Mouse (Mus musculus): Measurements from ENCODE around the gene Pmm2.
A peak's percentile ranks its signal among the peaks of the same experiment; 100 is the strongest.

The Pmm2 gene

GRCm38 (mm10) chr16:8637217-8638051 lies at the start of gene Pmm2, which contains the start of gene Tmem186:
Gene Pmm2, plus strand, starts transcription at chr16:8637674.
Gene Tmem186, minus strand, starts transcription at chr16:8637712.
- peak; percentile 95 for DNase-seq (ENCODE audit: low read depth)

DNA sequence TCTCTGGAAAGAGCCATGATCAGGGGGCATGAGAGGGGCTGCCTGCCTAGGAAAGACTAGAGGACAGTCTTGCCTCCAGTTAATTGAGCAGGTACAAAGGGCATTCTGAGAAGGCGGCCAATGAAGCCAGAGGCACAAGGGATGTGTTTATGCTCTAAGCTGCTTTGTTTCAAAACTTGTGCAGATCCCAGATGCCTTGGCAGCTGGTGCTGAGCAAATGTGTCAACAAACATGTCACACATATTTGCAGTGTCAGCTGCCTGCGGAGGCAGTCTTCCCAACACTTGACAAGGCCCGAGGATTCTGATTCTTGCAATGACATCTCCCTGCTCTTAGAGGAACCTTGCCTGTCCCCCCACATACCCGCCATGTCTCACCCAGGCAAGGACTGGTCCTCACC lies 42.1 kb upstream of the Pmm2 start:
- no peak for DNase-seq (ENCODE audit: low read depth)

DNA sequence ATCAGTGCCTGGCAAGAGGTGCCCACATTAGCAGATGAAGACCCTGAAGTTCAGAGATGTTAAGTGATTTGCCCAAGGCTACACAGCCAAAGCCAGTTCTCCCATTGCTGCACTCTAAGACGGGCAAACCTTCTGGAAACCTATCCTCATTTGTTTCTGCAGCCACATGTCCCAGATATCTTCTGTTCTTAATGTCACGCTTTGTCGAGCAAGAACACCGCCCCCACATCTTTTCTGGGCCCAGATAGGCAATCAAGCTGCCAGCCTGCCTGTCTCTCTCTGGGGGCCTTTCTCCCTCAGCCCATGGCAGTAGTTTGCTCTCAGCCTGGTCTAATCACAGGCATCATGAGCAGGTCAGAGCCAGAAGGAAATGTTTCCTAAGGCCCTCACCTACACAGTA lies 41.1 kb upstream of the Pmm2 start:
- no peak for DNase-seq (ENCODE audit: low read depth)

GRCm38 (mm10) chr16:8597516-8597915 lies 40.0 kb upstream of the Pmm2 start:
- no peak for DNase-seq (ENCODE audit: low read depth)

DNA sequence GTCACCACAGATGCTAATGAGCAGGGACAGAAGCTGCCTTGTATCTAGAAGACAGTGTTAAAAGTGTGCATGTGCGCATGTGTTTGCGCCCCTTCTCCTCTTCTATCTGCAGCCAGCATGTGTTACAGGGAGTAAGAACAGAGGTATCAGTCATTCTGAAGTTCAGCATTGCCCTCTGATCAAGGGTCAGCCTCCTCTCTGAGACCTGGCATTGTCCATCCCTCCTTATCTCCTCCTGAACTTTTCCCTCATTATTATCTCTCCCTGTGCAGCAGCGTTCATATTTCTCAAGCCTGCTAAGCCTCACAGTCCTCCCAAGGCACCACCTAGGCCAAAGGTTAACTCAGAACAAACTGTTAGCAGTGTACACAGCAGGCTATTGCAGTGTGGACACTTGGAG lies 33.7 kb upstream of the Pmm2 start:
- no peak for DNase-seq (ENCODE audit: low read depth)

DNA sequence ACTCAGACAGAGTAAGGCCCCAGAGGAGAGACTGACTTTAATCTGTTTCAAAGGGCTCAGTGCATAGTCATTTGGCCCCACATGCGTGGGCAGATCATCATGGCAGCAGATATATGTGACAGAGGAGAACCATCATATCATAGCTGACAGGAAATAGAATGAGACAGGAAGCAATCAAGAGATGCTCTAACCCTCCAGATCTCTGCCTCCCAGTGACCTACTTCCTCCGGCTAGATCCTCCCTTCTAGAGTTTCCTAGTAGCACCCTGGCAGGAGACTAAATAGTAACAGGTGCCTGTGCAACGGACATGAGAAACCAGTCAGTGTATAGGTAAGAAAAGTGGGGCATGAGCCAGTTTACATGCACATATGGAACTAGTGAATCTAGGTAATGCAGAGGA lies 27.1 kb upstream of the Pmm2 start:
- peak; percentile 43 for DNase-seq (ENCODE audit: low read depth)

DNA sequence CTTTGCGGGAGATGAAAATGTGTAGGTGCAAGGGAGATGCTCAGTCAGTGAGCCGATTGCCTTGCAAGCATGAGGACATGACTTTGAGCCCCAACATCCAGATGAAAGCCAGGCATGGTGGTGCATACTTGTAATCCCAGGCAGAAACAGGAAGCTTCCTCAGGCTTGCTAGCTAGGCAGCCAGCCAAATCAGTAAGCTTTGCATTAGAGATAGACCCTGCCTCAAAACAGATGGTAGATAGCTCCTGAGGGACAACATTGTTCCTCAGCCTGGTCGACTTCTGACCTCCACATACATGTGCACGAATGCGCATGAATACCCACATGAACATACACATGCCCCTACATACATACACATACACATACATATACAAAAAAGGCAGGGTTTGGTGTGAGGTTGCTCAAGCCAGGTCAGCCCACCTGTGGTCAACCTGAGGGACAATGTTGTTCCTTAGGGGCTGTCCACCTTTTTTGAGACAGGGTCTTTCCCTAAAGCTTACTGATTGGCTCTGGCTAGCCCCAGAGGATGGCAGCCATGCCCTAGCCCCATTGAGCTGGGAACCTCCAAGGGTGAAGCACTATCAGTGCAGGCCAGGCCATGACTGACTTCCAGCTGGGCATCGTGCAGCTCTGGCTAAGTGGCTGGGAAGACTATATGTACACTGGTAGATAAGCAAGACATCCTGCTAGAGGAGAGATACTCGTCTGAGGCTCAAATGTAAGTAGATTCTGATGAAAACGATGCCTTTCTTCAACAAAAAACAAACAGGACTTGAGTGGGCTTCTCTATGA lies 25.1 kb upstream of the Pmm2 start:
- DNase-seq (ENCODE audit: low read depth): no peak

DNA sequence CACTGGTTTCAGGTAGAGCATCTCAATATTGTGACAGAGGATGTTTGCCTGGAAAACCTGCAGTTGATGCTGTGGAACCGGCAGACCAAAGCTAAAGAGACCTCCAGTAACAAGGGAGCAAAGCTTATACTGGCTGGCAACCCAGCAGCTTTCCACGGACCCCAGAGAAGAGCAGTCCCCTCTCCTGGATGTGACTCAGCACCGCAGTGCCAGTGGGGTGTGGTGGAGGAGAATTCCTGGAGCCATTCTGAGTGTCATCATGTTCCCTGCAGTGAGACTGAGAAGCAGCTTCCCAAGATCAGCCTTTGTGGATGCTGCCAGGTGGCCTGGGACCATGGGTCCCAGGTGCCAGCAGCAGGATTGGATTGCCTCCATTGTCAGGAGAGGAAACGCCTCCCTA lies 24.4 kb upstream of the Pmm2 start:
- DNase-seq (ENCODE audit: low read depth): no peak

DNA sequence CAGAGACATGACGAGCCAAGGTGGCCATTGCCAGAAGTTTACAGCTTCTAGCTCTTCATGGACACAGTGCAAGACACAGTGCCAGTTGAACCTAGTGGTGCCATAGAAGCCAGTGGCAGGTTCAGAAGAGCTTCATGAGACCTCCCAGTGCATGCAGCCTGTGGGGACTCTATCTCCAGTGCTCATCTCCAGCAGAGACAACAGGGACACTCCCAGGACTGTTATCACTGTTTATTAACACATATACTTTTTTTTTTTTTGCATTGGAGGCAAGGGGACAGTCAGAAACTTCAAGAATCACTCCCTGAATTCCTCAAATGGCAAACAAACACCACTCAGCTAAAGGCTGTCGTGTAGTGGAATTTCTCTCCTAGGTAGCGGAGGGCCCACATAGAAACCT lies 24.0 kb upstream of the Pmm2 start:
- DNase-seq (ENCODE audit: low read depth): no peak

GRCm38 (mm10) chr16:8619659-8620314 lies 17.7 kb upstream of the Pmm2 start:
- DNase-seq (ENCODE audit: low read depth): no peak

DNA sequence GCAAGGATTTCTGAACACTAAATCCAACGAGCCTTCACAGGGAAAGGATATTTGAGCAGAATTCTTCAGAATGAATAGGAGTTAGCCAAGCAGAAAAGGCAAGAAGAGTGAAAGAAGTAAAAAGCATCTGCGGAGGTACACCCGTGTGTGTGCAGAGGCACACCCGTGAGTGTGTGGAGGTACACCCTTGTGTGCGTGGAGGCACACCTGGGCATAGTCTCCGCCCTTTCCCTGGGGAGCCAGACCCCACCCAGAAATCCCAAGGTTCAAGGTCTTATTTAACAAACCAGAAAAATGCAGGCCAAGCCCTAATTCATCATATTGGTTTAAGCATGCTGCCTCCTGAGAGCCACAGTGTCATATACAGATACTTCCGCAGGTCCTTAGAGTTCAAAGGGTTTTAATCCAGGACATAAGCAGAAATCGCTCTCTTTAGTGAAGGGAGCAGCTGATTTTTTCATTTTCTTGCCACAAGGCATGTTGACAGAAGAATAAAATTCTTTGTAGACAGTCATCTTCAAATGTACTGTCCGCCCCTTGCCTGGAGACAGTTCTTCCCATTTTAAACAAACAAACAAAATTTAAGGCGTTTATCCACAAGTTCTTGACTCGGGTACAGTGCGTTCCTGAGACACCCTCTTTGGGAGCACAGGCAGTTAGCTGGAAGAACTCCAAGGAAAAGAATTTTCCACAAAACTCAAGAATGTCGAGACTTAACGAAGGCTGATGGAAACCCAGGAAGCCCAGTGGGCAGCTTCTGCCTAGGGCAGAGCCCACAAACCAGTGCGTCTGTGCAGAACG lies 17.0 kb upstream of the Pmm2 start:
- no peak for DNase-seq (ENCODE audit: low read depth)

GRCm38 (mm10) chr16:8630419-8630818 lies 7.1 kb upstream of the Pmm2 start:
- no peak for DNase-seq (ENCODE audit: low read depth)

DNA sequence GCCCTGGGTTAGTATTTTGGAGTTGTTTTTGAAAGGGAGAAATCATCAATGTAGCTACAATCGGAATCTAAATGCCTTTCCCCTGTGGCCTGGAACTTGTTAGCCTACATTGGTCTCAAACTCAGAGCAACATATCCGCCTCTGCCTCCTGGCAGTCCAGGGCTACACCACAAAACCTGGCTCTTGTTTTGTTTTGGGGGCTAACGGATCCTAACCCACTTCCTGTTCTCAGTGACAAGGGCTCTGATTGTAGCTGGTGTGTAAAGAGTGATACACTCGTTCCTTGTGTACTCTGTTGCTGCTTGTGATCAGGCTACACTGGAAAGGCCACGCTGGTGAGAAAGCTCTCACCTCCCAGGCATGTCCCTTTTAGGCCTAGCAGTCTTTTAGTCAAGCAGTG lies 6.0 kb upstream of the Pmm2 start:
- DNase-seq (ENCODE audit: low read depth): no peak

- no peak for DNase-seq (ENCODE audit: low read depth)
Measured at GRCm38 (mm10) chr16:8636867-8637216, 632 bp upstream of the Pmm2 start.

- DNase-seq (ENCODE audit: low read depth): no peak
Measured at GRCm38 (mm10) chr16:8638131-8638530, 657 bp downstream of the Pmm2 start.

- DNase-seq (ENCODE audit: low read depth): peak; percentile 69
Measured at GRCm38 (mm10) chr16:8639466-8640191, 2.2 kb downstream of the Pmm2 start.

- peak; percentile 71 for DNase-seq (ENCODE audit: low read depth)
Measured at GRCm38 (mm10) chr16:8643855-8644254, 6.4 kb downstream of the Pmm2 start.

- DNase-seq (ENCODE audit: low read depth): no peak
Measured at GRCm38 (mm10) chr16:8645546-8645945, 8.1 kb downstream of the Pmm2 start.

GRCm38 (mm10) chr16:8650007-8650406 lies 12.5 kb downstream of the Pmm2 start:
- no peak for DNase-seq (ENCODE audit: low read depth)

DNA sequence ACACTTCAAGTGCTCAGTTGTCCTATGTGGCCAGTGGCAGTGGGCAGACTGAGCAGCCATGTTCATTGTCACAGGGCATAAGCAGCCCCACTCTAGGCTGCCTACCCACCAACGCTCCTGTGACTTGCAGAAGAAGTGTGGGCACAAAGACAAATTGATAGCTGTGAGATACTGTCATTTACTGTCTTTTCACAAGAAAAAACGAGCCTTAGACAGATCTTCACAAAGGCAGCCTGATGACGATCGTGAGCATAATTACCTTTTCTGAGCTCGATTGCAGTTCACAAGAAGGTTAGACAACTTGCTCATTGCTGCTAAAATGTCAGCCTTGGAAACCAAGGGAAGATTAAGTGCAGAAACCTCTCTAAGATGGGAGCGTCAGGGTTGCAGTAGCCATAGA lies 17.6 kb downstream of the Pmm2 start:
- no peak for DNase-seq (ENCODE audit: low read depth)

- peak; percentile 66 for DNase-seq (ENCODE audit: low read depth)
Measured at GRCm38 (mm10) chr16:8655599-8655998, 18.1 kb downstream of the Pmm2 start.
